Mouse (Mus musculus) cerebellum, postnatal 36 days (tissue): Measurements from ENCODE around the gene Setd5.
A peak's percentile ranks its signal among the peaks of the same experiment; 100 is the strongest.

Experiments used
- DNase-seq, 2 experiments: peaks; one replicate each; pipeline ENCODE4 v3.0.0; 2021 to 2022; ENCODE audit warnings: mixed read lengths in 2 of 2

Gene Setd5

DNA sequence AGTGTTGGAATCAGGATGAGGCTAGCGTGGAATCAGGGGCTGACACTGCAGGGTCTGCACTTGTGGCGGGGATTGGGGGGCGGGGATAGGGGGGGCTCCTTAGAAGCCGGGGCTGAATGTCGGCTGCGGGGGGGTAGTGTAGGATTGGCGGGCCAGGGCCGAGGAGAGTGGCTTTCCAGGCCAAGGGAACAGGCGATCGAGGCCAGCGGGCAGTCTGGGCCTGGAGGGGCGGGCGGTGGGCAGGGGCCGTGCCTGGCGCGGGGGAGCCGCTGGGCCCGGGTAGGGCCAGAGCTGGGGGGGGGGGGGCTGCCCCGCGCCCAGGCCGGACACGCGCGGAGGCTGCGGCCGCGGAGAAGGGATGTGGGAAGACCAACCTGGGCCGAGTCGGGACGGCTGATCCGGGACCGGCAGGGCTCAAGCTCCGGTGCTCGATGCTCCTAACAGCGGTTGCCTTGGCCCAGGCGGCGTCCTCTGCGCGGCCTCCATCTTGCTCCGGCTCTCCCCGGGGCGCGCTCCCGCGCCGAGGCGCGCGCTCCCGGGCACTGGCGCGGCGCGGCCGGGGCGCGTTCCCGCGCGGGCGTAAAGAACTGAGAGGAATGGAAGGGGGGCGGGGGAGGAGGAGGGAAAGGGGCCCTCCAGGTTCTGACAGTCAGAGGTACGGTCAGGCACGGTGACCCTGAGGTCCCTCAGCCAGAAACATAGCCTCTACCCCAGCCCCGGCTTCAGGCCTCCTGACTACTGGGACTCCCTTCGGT is 117.9 kb downstream of the Setd5 start, which contains the start of gene Lhfpl4:
Lhfpl4 (minus strand) TSS at position 544 of the 755 bp plus-strand sequence.
- peak; percentile 72 to 76 for DNase-seq

DNA sequence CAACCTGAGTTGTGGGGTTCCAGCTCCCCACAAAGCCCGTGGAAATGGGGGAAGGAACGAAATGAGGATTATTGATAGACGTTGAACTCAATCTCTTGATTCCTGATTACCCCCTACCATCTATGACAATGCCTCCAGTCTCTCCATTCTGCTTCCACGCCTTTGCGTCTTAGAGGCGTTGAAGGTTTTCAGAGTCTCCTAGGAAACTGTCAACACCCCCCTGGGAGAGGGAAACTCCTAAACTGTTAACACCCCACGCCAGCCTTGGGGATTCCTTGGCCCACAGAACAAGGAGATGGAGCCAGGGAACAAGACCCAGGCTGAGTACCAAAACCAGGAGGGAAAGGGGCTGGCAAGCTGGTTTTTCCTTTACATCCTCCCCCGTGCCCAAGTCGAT is 118.4 kb downstream of the Setd5 start:
- DNase-seq = no peak
